Mouse (Mus musculus): ENCODE data around the gene Gm20532. TPM values are rescaled to one million over a fixed set of nuclear protein-coding genes. Genes with fewer than 3 reads are reported as not detected.
A peak's percentile ranks its signal among the peaks of the same experiment; 100 is the strongest.

The Gm20532 gene
- polyA plus RNA-seq, 1 experiment = not detected

- H3K4me1 ChIP-seq (ENCODE audit: control insufficient read depth, insufficient read depth, insufficient read length) = peaks cover 3% of the 10 kb centered on the region; the same call in 1 of the 2 replicates
- 51% methylated on average over 6 of the region's 6 CpGs for WGBS
These were observed 726 bp upstream of the Gm20532 start for GRCm38 (mm10) chr2:26585713-26586112.

GRCm38 (mm10) chr2:26587044-26587405 is 586 bp downstream of the Gm20532 start:
- H3K36me3 ChIP-seq (ENCODE audit: control insufficient read depth, insufficient read depth, low read length) = no peaks in the 10 kb centered on the region
- 5% methylated on average over 11 of the region's 11 CpGs for WGBS

More at GRCm38 (mm10) chr2:26585713-26586112, 726 bp upstream of the Gm20532 start:
- H3K36me3 ChIP-seq (ENCODE audit: control insufficient read depth, insufficient read depth, low read length) = no peaks in the 10 kb centered on the region
- TF ChIP-seq POLR2A (IDR thresholded peaks at IDR 0.05; ENCODE audit: low read depth, low read length) = no peak
- TF ChIP-seq CTCF (IDR thresholded peaks at IDR 0.05; ENCODE audit: extremely low read depth, insufficient read depth, insufficient read length, insufficient replicate concordance) = no peak
- no peak for DNase-seq (ENCODE audit: low read depth in 1 of 2, low spot score in 2 of 2)
- no peak overlapping the region for H3K27ac ChIP-seq (ENCODE audit: insufficient read depth, low read length)
- no peaks in the 10 kb centered on the region for H3K27me3 ChIP-seq (ENCODE audit: control insufficient read depth, insufficient read depth, low read length)
- peak overlapping the region; percentile 33; the same call in 1 of the 2 replicates for H3K4me3 ChIP-seq (ENCODE audit: extremely low read depth, insufficient read depth, insufficient read length)

GRCm38 (mm10) chr2:26588573-26588972 is 2.1 kb downstream of the Gm20532 start:
- TF ChIP-seq POLR2A (IDR thresholded peaks at IDR 0.05; ENCODE audit: low read depth, low read length) (no peak), CTCF (IDR thresholded peaks at IDR 0.05; ENCODE audit: extremely low read depth, insufficient read depth, insufficient read length, insufficient replicate concordance) (no peak)
- no peak for DNase-seq (ENCODE audit: low read depth in 1 of 2, low spot score in 2 of 2)
- 82% methylated on average over 4 of the region's 4 CpGs for WGBS
- Histone ChIP-seq H3K4me1 (ENCODE audit: control insufficient read depth, insufficient read depth, insufficient read length) (peaks cover 3% of the 10 kb centered on the region; the same call in 1 of the 2 replicates), H3K27me3 (ENCODE audit: control insufficient read depth, insufficient read depth, low read length) (no peaks in the 10 kb centered on the region), H3K27ac (ENCODE audit: insufficient read depth, low read length) (no peak overlapping the region), H3K36me3 (ENCODE audit: control insufficient read depth, insufficient read depth, low read length) (no peaks in the 10 kb centered on the region), H3K4me3 (ENCODE audit: extremely low read depth, insufficient read depth, insufficient read length) (no peak overlapping the region)

More at GRCm38 (mm10) chr2:26587044-26587405, 586 bp downstream of the Gm20532 start:
- no peak for DNase-seq (ENCODE audit: low read depth in 1 of 2, low spot score in 2 of 2)
- Histone ChIP-seq H3K27ac (ENCODE audit: insufficient read depth, low read length) (no peak overlapping the region), H3K4me3 (ENCODE audit: extremely low read depth, insufficient read depth, insufficient read length) (peak overlapping the region; percentile 57), H3K27me3 (ENCODE audit: control insufficient read depth, insufficient read depth, low read length) (no peaks in the 10 kb centered on the region), H3K4me1 (ENCODE audit: control insufficient read depth, insufficient read depth, insufficient read length) (peaks cover 3% of the 10 kb centered on the region; the same call in 1 of the 2 replicates)
- no peak for TF ChIP-seq POLR2A (IDR thresholded peaks at IDR 0.05; ENCODE audit: low read depth, low read length)
- TF ChIP-seq CTCF (IDR thresholded peaks at IDR 0.05; ENCODE audit: extremely low read depth, insufficient read depth, insufficient read length, insufficient replicate concordance) = 0 out of 2 replicates have a peak, but pooled peaks have one; percentile 6

- peaks cover 3% of the 10 kb centered on the region; the same call in 1 of the 2 replicates for H3K4me1 ChIP-seq (ENCODE audit: control insufficient read depth, insufficient read depth, insufficient read length)
- no peak for TF ChIP-seq POLR2A (IDR thresholded peaks at IDR 0.05; ENCODE audit: low read depth, low read length)
- no peak for TF ChIP-seq CTCF (IDR thresholded peaks at IDR 0.05; ENCODE audit: extremely low read depth, insufficient read depth, insufficient read length, insufficient replicate concordance)
- H3K4me3 ChIP-seq (ENCODE audit: extremely low read depth, insufficient read depth, insufficient read length) = 0 out of 2 replicates have a peak overlapping the region, but pooled peaks have one; percentile 7
- H3K27me3 ChIP-seq (ENCODE audit: control insufficient read depth, insufficient read depth, low read length) = no peaks in the 10 kb centered on the region
- H3K27ac ChIP-seq (ENCODE audit: insufficient read depth, low read length) = no peak overlapping the region
- 91% methylated on average over 10 of the region's 10 CpGs for WGBS
- no peaks in the 10 kb centered on the region for H3K36me3 ChIP-seq (ENCODE audit: control insufficient read depth, insufficient read depth, low read length)
- no peak for DNase-seq (ENCODE audit: low read depth in 1 of 2, low spot score in 2 of 2)
These were observed 2.8 kb downstream of the Gm20532 start for GRCm38 (mm10) chr2:26589284-26589683.

GRCm38 (mm10) chr2:26590282-26590681 is 3.8 kb downstream of the Gm20532 start:
- no peaks in the 10 kb centered on the region for H3K36me3 ChIP-seq (ENCODE audit: control insufficient read depth, insufficient read depth, low read length)
- no peak for TF ChIP-seq CTCF (IDR thresholded peaks at IDR 0.05; ENCODE audit: extremely low read depth, insufficient read depth, insufficient read length, insufficient replicate concordance)
- TF ChIP-seq POLR2A (IDR thresholded peaks at IDR 0.05; ENCODE audit: low read depth, low read length) = no peak
- 88% methylated on average over 7 of the region's 7 CpGs for WGBS
- no peak for DNase-seq (ENCODE audit: low read depth in 1 of 2, low spot score in 2 of 2)
- H3K27ac ChIP-seq (ENCODE audit: insufficient read depth, low read length) = no peak overlapping the region
- no peak overlapping the region for H3K4me3 ChIP-seq (ENCODE audit: extremely low read depth, insufficient read depth, insufficient read length)
- H3K27me3 ChIP-seq (ENCODE audit: control insufficient read depth, insufficient read depth, low read length) = no peaks in the 10 kb centered on the region
- H3K4me1 ChIP-seq (ENCODE audit: control insufficient read depth, insufficient read depth, insufficient read length) = peaks cover 3% of the 10 kb centered on the region; the same call in 1 of the 2 replicates

- TF ChIP-seq POLR2A (IDR thresholded peaks at IDR 0.05; ENCODE audit: low read depth, low read length) = no peak
- 92% methylated on average over 7 of the region's 7 CpGs for WGBS
- Histone ChIP-seq H3K4me1 (ENCODE audit: control insufficient read depth, insufficient read depth, insufficient read length) (peaks cover 3% of the 10 kb centered on the region; the same call in 1 of the 2 replicates), H3K27ac (ENCODE audit: insufficient read depth, low read length) (no peak overlapping the region), H3K36me3 (ENCODE audit: control insufficient read depth, insufficient read depth, low read length) (no peaks in the 10 kb centered on the region), H3K27me3 (ENCODE audit: control insufficient read depth, insufficient read depth, low read length) (no peaks in the 10 kb centered on the region), H3K4me3 (ENCODE audit: extremely low read depth, insufficient read depth, insufficient read length) (no peak overlapping the region)
- no peak for DNase-seq (ENCODE audit: low read depth in 1 of 2, low spot score in 2 of 2)
These were observed 4.5 kb downstream of the Gm20532 start for GRCm38 (mm10) chr2:26590962-26591361.

GRCm38 (mm10) chr2:26591416-26591815 is 5.0 kb downstream of the Gm20532 start:
- H3K27me3 ChIP-seq (ENCODE audit: control insufficient read depth, insufficient read depth, low read length) = no peaks in the 10 kb centered on the region
- H3K4me1 ChIP-seq (ENCODE audit: control insufficient read depth, insufficient read depth, insufficient read length) = peaks cover 3% of the 10 kb centered on the region; the same call in 1 of the 2 replicates
- H3K27ac ChIP-seq (ENCODE audit: insufficient read depth, low read length) = no peak overlapping the region
- DNase-seq (ENCODE audit: low read depth in 1 of 2, low spot score in 2 of 2) = no peak
- no peaks in the 10 kb centered on the region for H3K36me3 ChIP-seq (ENCODE audit: control insufficient read depth, insufficient read depth, low read length)
- TF ChIP-seq CTCF (IDR thresholded peaks at IDR 0.05; ENCODE audit: extremely low read depth, insufficient read depth, insufficient read length, insufficient replicate concordance) (no peak), POLR2A (IDR thresholded peaks at IDR 0.05; ENCODE audit: low read depth, low read length) (no peak)
- no peak overlapping the region for H3K4me3 ChIP-seq (ENCODE audit: extremely low read depth, insufficient read depth, insufficient read length)
- 83% methylated on average over 12 of the region's 12 CpGs for WGBS
